In genomic region chr3:49946845-49947244, GRCm38 (mm10) we compare ENCODE assay signal across 14 mouse cellular contexts.
DNase-seq lines count a peak whose midpoint lies in the region; ATAC-seq and TF ChIP-seq lines count a peak whose summit lies in the region.
"Had no signal": no experiment of that assay in that cellular context is flagged by ENCODE, and none has a peak within 500 bp of the region (broad histone marks: within the 10 kb centered on the region; RNA-seq: fewer than 3 reads in every experiment).

No protein-coding gene starts in this region.

- ATAC-seq in forebrain, embryonic 14.5 days: no peak
- ATAC-seq in forebrain, embryonic 13.5 days: no peak
- no peak for ATAC-seq in midbrain, embryonic 11.5 days (ENCODE audit: low FRiP score)
- no peak for ATAC-seq in midbrain, embryonic 16.5 days
- ATAC-seq: Patski had no signal

- WGBS in forebrain, embryonic 14.5 days: 61% methylated on average over 2 of the region's 2 CpGs
- 66% methylated on average over 2 of the region's 2 CpGs for WGBS in forebrain, embryonic 13.5 days
- WGBS in midbrain, embryonic 11.5 days: 57% methylated on average over 2 of the region's 2 CpGs
- 59% methylated on average over 2 of the region's 2 CpGs for WGBS in midbrain, embryonic 16.5 days

- no peak overlapping the region for H3K4me3 ChIP-seq in forebrain, embryonic 14.5 days (ENCODE audit: low read depth, low read length)
- H3K4me3 ChIP-seq in forebrain, embryonic 13.5 days: no peak overlapping the region
- no peak overlapping the region for H3K4me3 ChIP-seq in midbrain, embryonic 11.5 days (ENCODE audit: low read depth, low read length)
- no peak overlapping the region for H3K4me3 ChIP-seq in midbrain, embryonic 16.5 days (ENCODE audit: low read depth, low read length)
- H3K4me3 ChIP-seq: forebrain, embryonic 12.5 days; layer of hippocampus, adult 2 months; liver, embryonic 15.5 days; myocyte had no signal

- DNase-seq in forebrain, embryonic 14.5 days (ENCODE audit: low spot score): peak; percentile 7
- peak; percentile 35 for DNase-seq in brain, embryonic 14.5 days (ENCODE audit: low read depth)
- DNase-seq in kidney, adult 8-10 months: peak; percentile 11 to 38
- peak; percentile 58 for DNase-seq in lung, postnatal 10 days
- no peak for DNase-seq in midbrain, embryonic 11.5 days (ENCODE audit: low spot score, missing footprints)
- no peak for DNase-seq in left cerebral cortex, adult 11 months (ENCODE audit: low spot score)
- DNase-seq: B cell, adult 2 months had no signal

- TF ChIP-seq CTCF in brain, embryonic 14.5 days (IDR thresholded peaks at IDR 0.05; ENCODE audit: borderline replicate concordance, extremely low read depth, insufficient read depth, insufficient read length): no peak

- no peaks in the 10 kb centered on the region for H3K36me3 ChIP-seq in forebrain, embryonic 14.5 days (ENCODE audit: control insufficient read depth, insufficient read depth, low read length)
- no peaks in the 10 kb centered on the region for H3K36me3 ChIP-seq in forebrain, embryonic 13.5 days (ENCODE audit: poor library complexity, severe bottlenecking)
- no peaks in the 10 kb centered on the region for H3K36me3 ChIP-seq in midbrain, embryonic 11.5 days (ENCODE audit: control insufficient read depth, insufficient read depth, low read length)
- H3K36me3 ChIP-seq in midbrain, embryonic 16.5 days (ENCODE audit: control insufficient read depth, insufficient read depth, low read length): no peaks in the 10 kb centered on the region
- H3K36me3 ChIP-seq: forebrain, embryonic 12.5 days; liver, embryonic 15.5 days had no signal

- H3K27me3 ChIP-seq in forebrain, embryonic 14.5 days (replicated peaks; ENCODE audit: control insufficient read depth, insufficient read depth, low read length): no peaks in the 10 kb centered on the region
- no peaks in the 10 kb centered on the region for H3K27me3 ChIP-seq in forebrain, embryonic 13.5 days
- H3K27me3 ChIP-seq in midbrain, embryonic 11.5 days (ENCODE audit: control insufficient read depth, insufficient read depth, low read length): no peaks in the 10 kb centered on the region
- no peaks in the 10 kb centered on the region for H3K27me3 ChIP-seq in midbrain, embryonic 16.5 days (ENCODE audit: control insufficient read depth, insufficient read depth, low read depth, low read length)
- H3K27me3 ChIP-seq: forebrain, embryonic 12.5 days; liver, embryonic 15.5 days; Patski had no signal

- no peak overlapping the region for H3K27ac ChIP-seq in forebrain, embryonic 14.5 days (ENCODE audit: low read depth, low read length)
- no peak overlapping the region for H3K27ac ChIP-seq in forebrain, embryonic 13.5 days
- no peak overlapping the region for H3K27ac ChIP-seq in midbrain, embryonic 11.5 days (ENCODE audit: low read depth, low read length)
- H3K27ac ChIP-seq in midbrain, embryonic 16.5 days (ENCODE audit: low read length): no peak overlapping the region
- H3K27ac ChIP-seq: forebrain, embryonic 12.5 days; layer of hippocampus, adult 2 months; liver, embryonic 15.5 days had no signal

- no peak overlapping the region for H3K9ac ChIP-seq in forebrain, embryonic 14.5 days (ENCODE audit: low read length)
- H3K9ac ChIP-seq in forebrain, embryonic 13.5 days: no peak overlapping the region
- H3K9ac ChIP-seq in midbrain, embryonic 11.5 days (ENCODE audit: low read length): no peak overlapping the region
- H3K9ac ChIP-seq in midbrain, embryonic 16.5 days (ENCODE audit: low read depth, low read length): no peak overlapping the region
- H3K9ac ChIP-seq: forebrain, embryonic 12.5 days; liver, embryonic 15.5 days had no signal

- TF ChIP-seq POLR2A in brain, embryonic 14.5 days (IDR thresholded peaks at IDR 0.05; ENCODE audit: borderline replicate concordance, extremely low read depth, insufficient read depth, insufficient read length, poor library complexity, severe bottlenecking): no peak

- no peaks in the 10 kb centered on the region for H3K4me1 ChIP-seq in forebrain, embryonic 14.5 days (ENCODE audit: control insufficient read depth, insufficient read depth, low read length)
- no peaks in the 10 kb centered on the region for H3K4me1 ChIP-seq in forebrain, embryonic 13.5 days
- no peaks in the 10 kb centered on the region for H3K4me1 ChIP-seq in midbrain, embryonic 11.5 days (ENCODE audit: control insufficient read depth, insufficient read depth, low read length)
- no peaks in the 10 kb centered on the region for H3K4me1 ChIP-seq in midbrain, embryonic 16.5 days (ENCODE audit: control insufficient read depth, insufficient read depth, low read length)
- H3K4me1 ChIP-seq: forebrain, embryonic 12.5 days; liver, embryonic 15.5 days had no signal

- H3K4me2 ChIP-seq in forebrain, embryonic 14.5 days (ENCODE audit: low read length): no peak overlapping the region
- no peak overlapping the region for H3K4me2 ChIP-seq in forebrain, embryonic 13.5 days
- H3K4me2 ChIP-seq in midbrain, embryonic 11.5 days: no peak overlapping the region
- no peak overlapping the region for H3K4me2 ChIP-seq in midbrain, embryonic 16.5 days (ENCODE audit: low read length)
- H3K4me2 ChIP-seq: forebrain, embryonic 12.5 days; liver, embryonic 15.5 days had no signal

- H3K9me3 ChIP-seq in forebrain, embryonic 14.5 days (replicated peaks; ENCODE audit: control insufficient read depth, low read length): no peaks in the 10 kb centered on the region
- no peaks in the 10 kb centered on the region for H3K9me3 ChIP-seq in forebrain, embryonic 13.5 days (replicated peaks)
- no peaks in the 10 kb centered on the region for H3K9me3 ChIP-seq in midbrain, embryonic 11.5 days (ENCODE audit: control insufficient read depth, low read length)
- H3K9me3 ChIP-seq in midbrain, embryonic 16.5 days (replicated peaks; ENCODE audit: control insufficient read depth, low read length, poor library complexity, severe bottlenecking): no peaks in the 10 kb centered on the region
- H3K9me3 ChIP-seq: forebrain, embryonic 12.5 days; liver, embryonic 15.5 days had no signal

Comparison
In these comparisons a context has a peak if more than half of its experiments do, and no peak if none do; other contexts are left out.
1. DNase-seq: peak in forebrain, embryonic 14.5 days (single experiment), brain, embryonic 14.5 days (single experiment), kidney, adult 8-10 months (2 of 2) and lung, postnatal 10 days (single experiment); none in midbrain, embryonic 11.5 days (single experiment) and left cerebral cortex, adult 11 months (single experiment).